Mouse (Mus musculus) gastrocnemius, postnatal 4 days (tissue): ENCODE results near the gene Rita1. TPM values are rescaled to one million over a fixed set of nuclear protein-coding genes. Genes with fewer than 3 reads are reported as not detected.

ENCODE experiments used
- DNase-seq, 2 experiments: peaks; one replicate each; pipeline ENCODE4 v3.0.0; 2021 to 2022; ENCODE audit warnings: low spot score in 2 of 2, mixed read lengths in 2 of 2
- long read RNA-seq, 2 experiments: library from polyadenylated mRNA; stranded (forward); transcript quantifications; one replicate each; pipeline ENCODE4 v2.0.0; 2021
- total RNA-seq, 2 experiments: library from RNA; stranded (reverse); gene quantifications; 2 replicates each; pipeline ENCODE4 v1.2.3; 2021

The Rita1 gene
- total RNA-seq = 1 to 10 TPM; 6.1 to 7.2 TPM
- long read RNA-seq, experiment 1, partial matches to known transcripts = 0 of 4 reads
- long read RNA-seq, experiment 1, other reads (novel, unspliced or antisense) = 0 of 4 reads
- long read RNA-seq, experiment 2, transcript Rita1-201 (3 exons, 1,573 nt) = major isoform, 7 of 9 reads
- long read RNA-seq, experiment 2, partial matches to known transcripts = 1 of 9 reads
- long read RNA-seq, experiment 2, other reads (novel, unspliced or antisense) = 0 of 9 reads

- DNase-seq = peak; percentile 91 to 97
Observed at GRCm38 (mm10) chr5:120612442-120612821, at the start of gene Rita1, which contains the start of gene Ddx54. TSS of gene Rita1 (minus strand) at chr5:120612589. TSS of gene Ddx54 (plus strand) at chr5:120612739.

- DNase-seq = no peak
Observed at GRCm38 (mm10) chr5:120660816-120661215, 48.4 kb upstream of the Rita1 start.

GRCm38 (mm10) chr5:120656281-120656751, 43.9 kb upstream of the Rita1 start:
- DNase-seq = no peak

- DNase-seq = no peak
Observed at GRCm38 (mm10) chr5:120653873-120654272, 41.5 kb upstream of the Rita1 start.

GRCm38 (mm10) chr5:120652915-120653701, 40.7 kb upstream of the Rita1 start:
- no peak for DNase-seq

- DNase-seq = no peak
Observed at GRCm38 (mm10) chr5:120651230-120651629, 38.8 kb upstream of the Rita1 start.

GRCm38 (mm10) chr5:120649938-120650337, 37.5 kb upstream of the Rita1 start:
- DNase-seq = no peak

GRCm38 (mm10) chr5:120649374-120649933, 37.1 kb upstream of the Rita1 start:
- DNase-seq = no peak

- no peak for DNase-seq
Observed at GRCm38 (mm10) chr5:120648569-120649373, 36.4 kb upstream of the Rita1 start, which contains the start of gene Rasal1. TSS of gene Rasal1 (plus strand) at chr5:120648812.

- DNase-seq = no peak
Observed at GRCm38 (mm10) chr5:120647814-120648491, 35.6 kb upstream of the Rita1 start.

- no peak for DNase-seq
Observed at GRCm38 (mm10) chr5:120647361-120647760, 35.0 kb upstream of the Rita1 start.

GRCm38 (mm10) chr5:120645851-120646250, 33.5 kb upstream of the Rita1 start:
- no peak for DNase-seq

GRCm38 (mm10) chr5:120644227-120644626, 31.8 kb upstream of the Rita1 start:
- no peak for DNase-seq

- DNase-seq = no peak
Observed at GRCm38 (mm10) chr5:120643365-120644085, 31.1 kb upstream of the Rita1 start.

- no peak for DNase-seq
Observed at GRCm38 (mm10) chr5:120640094-120640493, 27.7 kb upstream of the Rita1 start.

GRCm38 (mm10) chr5:120635633-120636032, 23.2 kb upstream of the Rita1 start:
- no peak for DNase-seq

- DNase-seq = no peak
Observed at GRCm38 (mm10) chr5:120634860-120635259, 22.5 kb upstream of the Rita1 start.

GRCm38 (mm10) chr5:120634131-120634530, 21.7 kb upstream of the Rita1 start, which contains the start of gene Cfap73:
TSS of gene Cfap73 (minus strand) at chr5:120634235.
- no peak for DNase-seq

- DNase-seq = no peak
Observed at GRCm38 (mm10) chr5:120631892-120632291, 19.5 kb upstream of the Rita1 start.

- no peak for DNase-seq
Observed at GRCm38 (mm10) chr5:120631128-120631527, 18.7 kb upstream of the Rita1 start.
